Mouse (Mus musculus) cerebellum, adult 2 months (tissue): ENCODE data around the gene H2-DMb1.

Source experiments
- CTCF ChIP-seq: fragments of 200-500 bp; IDR thresholded peaks from 2 replicates; pipeline ENCODE4 v1.5.1; 2011; ENCODE audit warnings: low read depth, mild to moderate bottlenecking, control low read depth, low read length, moderate library complexity, borderline replicate concordance; ENCODE audit not compliant: insufficient read depth
- POLR2A ChIP-seq: fragments of 200-500 bp; IDR thresholded peaks from 2 replicates; pipeline ENCODE4 v1.6.1; 2011; ENCODE audit warnings: low read length, control low read depth, borderline replicate concordance; ENCODE audit not compliant: insufficient read depth

GRCm38 (mm10) chr17:34121879-34122187 lies 31.0 kb upstream of the H2-DMb1 start:
- no peak for TF ChIP-seq CTCF
- no peak for TF ChIP-seq POLR2A
